Mouse (Mus musculus) stomach, embryonic 15.5 days (tissue): ENCODE data around the gene Wdhd1. TPM values are rescaled to one million over a fixed set of nuclear protein-coding genes. Genes with fewer than 3 reads are reported as not detected.
A peak's percentile ranks its signal among the peaks of the same experiment; 100 is the strongest.

Experiments used
- ATAC-seq: fragments of 200-750 bp; cut with Nextera tagmentation; 2 replicates; pipeline ENCODE4 v1.8.0; 2017; ENCODE audit warnings: low read depth, moderate number of reproducible peaks, moderate TSS enrichment; ENCODE audit not compliant: insufficient read depth, low FRiP score
- H3K27ac ChIP-seq: fragments of 300-500 bp; sonication (generic); 2 replicates; pipeline ENCODE4 v1.5.1; 2015; ENCODE audit warnings: mild to moderate bottlenecking, inconsistent platforms
- H3K27me3 ChIP-seq: fragments of 300-500 bp; sonication (generic); replicated peaks from 2 replicates; pipeline ENCODE4 v1.6.1; 2015; ENCODE audit warnings: inconsistent platforms
- H3K36me3 ChIP-seq: fragments of 300-500 bp; sonication (generic); 2 replicates; pipeline ENCODE4 v1.6.1; 2015; ENCODE audit warnings: inconsistent platforms
- H3K4me1 ChIP-seq: fragments of 300-500 bp; sonication (generic); 2 replicates; pipeline ENCODE4 v1.6.1; 2015; ENCODE audit warnings: inconsistent platforms
- H3K4me2 ChIP-seq: fragments of 300-500 bp; sonication (generic); 2 replicates; pipeline ENCODE4 v1.6.1; 2015; ENCODE audit warnings: mild to moderate bottlenecking, inconsistent platforms
- H3K4me3 ChIP-seq: fragments of 300-500 bp; sonication (generic); replicated peaks from 2 replicates; pipeline ENCODE4 v1.5.1; 2015; ENCODE audit warnings: inconsistent platforms
- H3K9ac ChIP-seq: fragments of 300-500 bp; sonication (generic); 2 replicates; pipeline ENCODE4 v1.6.1; 2015; ENCODE audit warnings: inconsistent platforms
- H3K9me3 ChIP-seq: fragments of 300-500 bp; sonication (generic); 2 replicates; pipeline ENCODE4 v1.6.1; 2016; ENCODE audit warnings: inconsistent platforms
- WGBS: fragments of 180-500 bp; shearing (Covaris S2); methylation state at CpG from one replicate; pipeline ENCODE4 v1.1.7; 2015; 5-methylcytosine and 5-hydroxymethylcytosine counted together
- polyA plus RNA-seq: library from polyadenylated mRNA; unstranded; fragments of >200 nt; fragmentation: Nextera tagmentation; extraction: Ambion mirVana; gene quantifications from 2 replicates; pipeline ENCODE4 v1.2.1, GENCODE M21; 2015

Wdhd1 gene
- polyA plus RNA-seq, 1 experiment from 2014 or later: 27.0 TPM

DNA sequence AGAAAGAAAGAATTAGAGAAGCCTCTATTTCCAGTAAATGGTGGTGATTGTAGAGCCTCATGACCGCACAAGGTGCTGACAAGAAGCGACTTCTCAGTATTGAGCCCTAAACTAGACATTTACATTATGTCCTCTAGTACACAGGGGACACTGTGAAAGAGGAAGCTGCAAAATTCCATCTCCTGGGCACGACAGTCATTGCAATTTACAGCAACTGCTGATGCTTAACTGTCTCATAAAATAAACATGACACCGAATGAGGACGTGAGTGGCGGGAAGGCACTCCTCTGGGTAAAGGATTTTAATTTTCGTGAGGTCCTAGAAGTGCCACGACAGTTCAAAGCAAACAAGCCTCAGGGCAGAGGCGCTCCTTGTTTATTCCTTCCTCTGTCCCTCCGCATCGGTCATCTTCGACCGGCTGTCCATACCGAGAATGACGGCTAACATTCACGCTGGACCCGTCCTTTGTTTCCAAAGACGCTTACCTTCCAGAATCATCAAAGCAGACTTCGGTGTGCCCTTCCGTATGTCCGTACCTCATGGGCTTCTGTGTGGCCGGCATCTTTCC is 537 bp downstream of the Wdhd1 start:
- 2% methylated on average over 22 of the region's 22 CpGs for WGBS
- ATAC-seq: no peak; the same call in 1 of the 2 replicates

DNA sequence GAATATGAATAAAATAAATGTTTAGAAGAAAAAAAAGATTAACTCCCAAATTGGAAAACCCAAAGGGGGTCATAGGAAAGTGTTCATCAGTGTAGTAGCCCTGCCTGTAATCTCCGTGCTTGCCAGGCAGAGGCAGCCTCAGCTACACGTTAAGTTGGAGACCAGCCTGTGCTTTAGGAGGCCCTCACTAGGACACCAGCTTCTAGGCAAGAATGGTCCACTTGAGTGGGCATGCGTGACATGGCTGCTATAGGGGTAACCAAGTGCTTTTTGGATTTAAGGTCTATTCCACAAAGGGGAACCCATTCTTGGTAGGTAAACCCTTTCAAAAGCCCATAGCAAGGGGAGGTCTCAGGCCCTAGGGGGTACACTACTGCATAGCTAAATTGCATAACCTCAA is 1.2 kb downstream of the Wdhd1 start:
- peak overlapping the region; percentile 95 for H3K4me3 ChIP-seq
- no peak overlapping the region for H3K27ac ChIP-seq
- ATAC-seq: no peak
- no peaks in the 10 kb centered on the region for H3K27me3 ChIP-seq
- no peaks in the 10 kb centered on the region for H3K9me3 ChIP-seq
- 26% methylated on average over 3 of the region's 3 CpGs for WGBS
- H3K4me2 ChIP-seq: peak overlapping the region; percentile 76
- H3K36me3 ChIP-seq: 0 out of 2 replicates have a peak, but pooled peaks cover 4% of the 10 kb centered on the region
- no peak overlapping the region for H3K9ac ChIP-seq
- no peaks in the 10 kb centered on the region for H3K4me1 ChIP-seq

More for the DNA sequence above, 537 bp downstream of the Wdhd1 start:
- Histone ChIP-seq H3K36me3 (0 out of 2 replicates have a peak, but pooled peaks cover 2% of the 10 kb centered on the region), H3K9ac (peak overlapping the region; percentile 68), H3K4me1 (no peaks in the 10 kb centered on the region), H3K27ac (peak overlapping the region; percentile 74), H3K4me3 (peak overlapping the region; percentile 95), H3K9me3 (no peaks in the 10 kb centered on the region), H3K4me2 (peak overlapping the region; percentile 76), H3K27me3 (no peaks in the 10 kb centered on the region)

DNA sequence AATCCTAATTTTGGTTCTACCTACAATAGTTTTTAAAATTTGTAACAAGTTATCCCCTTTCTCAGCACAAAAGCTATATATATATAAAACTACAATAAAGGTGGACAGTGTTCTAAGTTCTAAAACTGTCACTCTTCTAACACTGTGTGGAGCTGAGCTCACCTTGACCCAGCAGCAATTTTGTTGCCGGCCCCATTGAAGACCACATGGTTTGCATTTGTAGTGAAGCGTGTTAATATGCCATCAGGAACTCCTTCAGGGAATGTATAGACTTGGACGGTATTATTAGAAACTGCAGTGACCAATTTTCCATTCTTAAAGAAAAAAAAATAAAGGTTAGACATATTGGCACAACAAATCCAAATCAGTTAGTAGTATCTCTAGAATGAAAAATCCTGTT is 2.9 kb downstream of the Wdhd1 start:
- 79% methylated on average over 3 of the region's 3 CpGs for WGBS
- Histone ChIP-seq H3K36me3 (peaks cover 14% of the 10 kb centered on the region), H3K9me3 (no peaks in the 10 kb centered on the region), H3K27ac (no peak overlapping the region), H3K4me2 (no peak overlapping the region), H3K9ac (no peak overlapping the region), H3K4me1 (no peaks in the 10 kb centered on the region), H3K27me3 (no peaks in the 10 kb centered on the region), H3K4me3 (no peak overlapping the region)
- ATAC-seq: no peak

DNA sequence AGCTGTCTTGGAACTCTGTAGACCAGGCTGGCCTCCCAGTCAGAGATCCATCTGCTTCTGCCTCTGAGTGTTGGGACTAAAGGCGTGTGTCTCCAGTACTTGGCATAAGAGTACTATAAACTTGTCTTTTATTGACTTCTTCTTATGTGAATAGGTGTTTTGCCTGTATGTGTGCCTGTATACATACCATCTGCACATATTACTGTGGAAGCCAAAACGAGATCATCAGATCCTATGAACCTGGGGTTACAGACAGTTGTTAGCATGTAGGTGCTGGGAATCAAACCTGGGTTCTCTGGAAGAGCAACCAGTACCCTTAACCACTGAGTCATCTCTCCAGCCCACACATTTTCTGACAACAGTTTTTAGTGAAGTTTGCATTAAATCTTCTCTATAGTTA is 7.0 kb downstream of the Wdhd1 start:
- H3K36me3 ChIP-seq: peaks cover 25% of the 10 kb centered on the region
- WGBS: 99% methylated on average over 2 of the region's 2 CpGs
- no peak overlapping the region for H3K4me3 ChIP-seq
- H3K9me3 ChIP-seq: no peaks in the 10 kb centered on the region
- ATAC-seq: no peak
- no peak overlapping the region for H3K4me2 ChIP-seq
- H3K4me1 ChIP-seq: no peaks in the 10 kb centered on the region
- H3K27ac ChIP-seq: no peak overlapping the region
- no peaks in the 10 kb centered on the region for H3K27me3 ChIP-seq
- H3K9ac ChIP-seq: no peak overlapping the region

DNA sequence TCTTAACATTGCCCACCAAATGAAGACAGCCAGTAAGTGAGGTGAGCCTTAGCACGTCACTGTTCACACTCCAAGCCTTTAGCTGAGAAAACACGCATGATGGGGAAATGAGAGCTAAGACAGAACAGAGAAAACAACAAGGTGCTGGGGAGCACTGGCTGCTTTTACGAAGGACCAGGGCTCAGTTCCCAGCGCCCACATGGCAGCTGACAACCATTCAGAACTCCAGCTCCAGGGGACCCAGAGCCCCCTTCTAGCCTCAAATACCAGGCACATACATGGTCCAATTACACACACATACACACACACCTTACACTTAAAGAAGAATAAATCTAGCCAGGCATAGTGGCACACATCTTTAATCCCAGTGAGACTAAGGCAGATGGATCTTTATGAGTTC is 7.6 kb downstream of the Wdhd1 start:
- no peaks in the 10 kb centered on the region for H3K27me3 ChIP-seq
- H3K9ac ChIP-seq: no peak overlapping the region
- H3K27ac ChIP-seq: no peak overlapping the region
- H3K4me1 ChIP-seq: no peaks in the 10 kb centered on the region
- H3K36me3 ChIP-seq: peaks cover 25% of the 10 kb centered on the region
- 94% methylated on average over 4 of the region's 4 CpGs for WGBS
- H3K9me3 ChIP-seq: no peaks in the 10 kb centered on the region
- no peak overlapping the region for H3K4me2 ChIP-seq
- H3K4me3 ChIP-seq: no peak overlapping the region
- no peak for ATAC-seq

DNA sequence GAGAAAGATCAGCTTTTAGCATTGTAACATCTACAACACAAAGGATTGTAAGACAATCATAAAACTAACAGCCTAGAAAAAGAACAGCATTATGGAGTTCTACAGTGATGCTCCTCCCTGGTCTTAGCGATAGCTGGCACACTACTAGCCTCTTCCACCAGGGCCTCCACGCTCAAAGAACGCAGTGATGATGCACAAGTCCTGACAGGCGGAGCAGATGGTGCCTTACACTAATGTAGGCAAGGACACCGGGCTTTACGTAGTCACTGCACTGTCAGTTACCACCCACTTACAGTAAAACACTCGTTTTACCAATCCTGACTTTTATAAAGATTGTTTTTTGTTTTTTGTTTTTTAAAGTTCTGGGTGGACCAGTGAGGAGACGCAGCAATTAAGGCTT is 10.8 kb downstream of the Wdhd1 start:
- Histone ChIP-seq H3K4me2 (no peak overlapping the region), H3K4me3 (no peak overlapping the region), H3K27me3 (no peaks in the 10 kb centered on the region), H3K4me1 (no peaks in the 10 kb centered on the region), H3K9me3 (no peaks in the 10 kb centered on the region), H3K36me3 (peaks cover 22% of the 10 kb centered on the region), H3K9ac (no peak overlapping the region), H3K27ac (no peak overlapping the region)
- WGBS: 92% methylated on average over 8 of the region's 8 CpGs
- no peak for ATAC-seq

DNA sequence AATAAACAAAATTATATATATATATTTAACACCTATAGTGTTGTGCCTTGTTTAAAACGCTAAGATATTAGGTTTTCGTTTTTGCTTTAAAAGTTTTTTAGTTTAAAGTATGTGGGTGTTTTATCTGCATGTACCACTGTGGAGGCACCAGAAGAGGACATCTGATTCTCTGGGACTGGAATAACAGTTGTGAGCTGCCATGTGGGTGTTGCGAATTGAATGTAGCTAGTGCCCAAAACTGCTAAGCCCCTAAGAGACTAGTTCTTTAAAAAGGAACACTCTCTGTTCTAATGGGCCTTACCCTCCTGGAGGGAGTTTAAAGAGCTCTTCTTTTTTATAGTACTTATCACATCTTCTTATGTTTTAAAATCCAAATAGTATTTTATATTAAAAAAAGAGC is 11.8 kb downstream of the Wdhd1 start:
- H3K9ac ChIP-seq: no peak overlapping the region
- no peak overlapping the region for H3K4me2 ChIP-seq
- H3K9me3 ChIP-seq: no peaks in the 10 kb centered on the region
- ATAC-seq: no peak
- no peaks in the 10 kb centered on the region for H3K27me3 ChIP-seq
- peaks cover 20% of the 10 kb centered on the region for H3K36me3 ChIP-seq
- H3K27ac ChIP-seq: no peak overlapping the region
- WGBS: 89% methylated on average over 3 of the region's 3 CpGs
- no peaks in the 10 kb centered on the region for H3K4me1 ChIP-seq
- H3K4me3 ChIP-seq: no peak overlapping the region

DNA sequence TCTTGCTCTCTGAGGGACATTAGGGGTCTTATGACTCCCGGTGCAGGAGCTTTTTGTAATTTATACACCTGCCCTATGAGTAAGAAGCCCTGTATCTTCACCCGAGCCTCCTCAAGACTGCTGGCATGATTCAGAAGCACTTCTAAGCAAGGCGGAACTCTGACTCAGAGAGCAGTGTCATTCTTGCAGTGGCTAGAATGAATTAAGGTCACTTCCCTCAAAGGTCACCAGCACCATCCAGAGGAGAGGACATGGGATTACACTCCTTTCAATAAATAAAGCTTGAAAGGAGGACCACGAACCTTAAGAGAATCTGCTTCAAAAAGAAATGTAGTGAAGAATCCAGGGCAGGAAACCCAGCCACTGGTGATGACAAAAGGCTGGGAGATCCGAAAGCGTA is 26.8 kb downstream of the Wdhd1 start:
- no peaks in the 10 kb centered on the region for H3K9me3 ChIP-seq
- WGBS: 84% methylated on average over 6 of the region's 6 CpGs
- peaks cover 20% of the 10 kb centered on the region; the same call in 1 of the 2 replicates for H3K36me3 ChIP-seq
- no peak for ATAC-seq
- H3K4me1 ChIP-seq: no peaks in the 10 kb centered on the region
- H3K4me2 ChIP-seq: no peak overlapping the region
- H3K27me3 ChIP-seq: no peaks in the 10 kb centered on the region
- H3K9ac ChIP-seq: no peak overlapping the region
- H3K4me3 ChIP-seq: no peak overlapping the region
- H3K27ac ChIP-seq: no peak overlapping the region

DNA sequence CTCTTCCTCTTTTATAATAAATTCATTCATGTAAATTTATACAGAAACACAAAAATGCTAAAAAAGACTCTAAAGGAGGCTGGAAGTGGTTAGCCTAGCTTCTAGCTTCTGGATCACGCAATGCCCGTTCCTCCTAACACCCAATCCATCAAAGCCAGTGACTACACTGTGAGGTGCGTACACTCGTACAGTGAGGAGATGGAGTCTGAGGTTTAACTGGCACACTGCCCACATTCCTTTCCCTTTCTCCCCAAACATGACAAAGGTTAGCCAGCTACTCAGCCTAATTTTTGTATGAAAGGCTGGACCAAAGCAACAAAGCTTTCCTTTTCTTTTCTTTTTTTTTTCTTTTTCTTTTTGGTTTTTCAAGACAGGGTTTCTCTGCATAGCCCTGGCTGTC is 33.9 kb downstream of the Wdhd1 start:
- no peak overlapping the region for H3K4me3 ChIP-seq
- H3K9ac ChIP-seq: no peak overlapping the region
- WGBS: 33% methylated on average over 4 of the region's 4 CpGs
- no peaks in the 10 kb centered on the region for H3K9me3 ChIP-seq
- no peaks in the 10 kb centered on the region for H3K4me1 ChIP-seq
- H3K27ac ChIP-seq: no peak overlapping the region
- H3K27me3 ChIP-seq: no peaks in the 10 kb centered on the region
- H3K36me3 ChIP-seq: peaks cover 24% of the 10 kb centered on the region
- ATAC-seq: no peak
- no peak overlapping the region for H3K4me2 ChIP-seq

DNA sequence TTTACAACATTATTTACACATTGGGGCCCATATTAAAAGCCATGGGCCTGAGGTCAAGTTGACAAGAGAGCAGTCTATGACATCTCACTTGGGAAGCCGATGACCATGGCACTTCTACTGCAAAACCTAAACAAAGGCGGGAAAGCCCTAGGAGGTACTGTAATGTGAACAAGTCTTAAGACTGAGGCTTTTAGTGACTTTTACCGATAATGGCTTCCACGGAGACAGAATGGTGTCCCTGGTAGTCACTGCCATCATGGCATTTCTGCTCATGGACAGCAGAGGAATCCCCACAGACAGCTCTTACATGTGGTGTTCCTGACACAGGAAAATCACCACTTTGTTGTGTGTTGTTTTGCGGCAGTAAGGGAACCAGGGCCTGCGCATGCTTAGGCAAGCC is 35.6 kb downstream of the Wdhd1 start:
- no peak overlapping the region for H3K27ac ChIP-seq
- no peaks in the 10 kb centered on the region for H3K4me1 ChIP-seq
- peaks cover 12% of the 10 kb centered on the region for H3K36me3 ChIP-seq
- H3K9me3 ChIP-seq: no peaks in the 10 kb centered on the region
- WGBS: 89% methylated on average over 6 of the region's 6 CpGs
- ATAC-seq: no peak
- no peaks in the 10 kb centered on the region for H3K27me3 ChIP-seq
- no peak overlapping the region for H3K4me2 ChIP-seq
- no peak overlapping the region for H3K9ac ChIP-seq
- no peak overlapping the region for H3K4me3 ChIP-seq

DNA sequence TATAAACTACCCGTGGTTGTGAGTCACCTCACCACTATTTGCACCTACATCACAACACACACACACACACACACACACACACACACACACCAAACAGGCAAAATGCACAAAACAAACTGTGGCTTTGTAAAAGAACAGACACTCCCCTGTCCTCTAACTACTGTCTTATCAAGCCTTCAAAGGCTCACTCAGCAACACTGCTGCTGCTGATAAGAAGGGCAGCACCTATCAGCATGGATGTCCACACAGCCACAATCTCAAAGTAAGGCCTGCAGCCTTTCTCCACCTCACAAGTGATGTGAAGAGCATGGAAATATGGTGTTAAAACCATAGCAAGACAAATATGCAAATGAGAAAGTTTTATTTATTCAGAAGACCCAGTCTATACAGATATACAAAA is 36.1 kb downstream of the Wdhd1 start:
- no peaks in the 10 kb centered on the region for H3K4me1 ChIP-seq
- H3K9me3 ChIP-seq: no peaks in the 10 kb centered on the region
- peaks cover 9% of the 10 kb centered on the region for H3K36me3 ChIP-seq
- no peak overlapping the region for H3K4me3 ChIP-seq
- H3K4me2 ChIP-seq: no peak overlapping the region
- peak; percentile 94; the same call in 1 of the 2 replicates for ATAC-seq
- WGBS: 55% methylated on average over 1 of the region's 1 CpGs
- no peaks in the 10 kb centered on the region for H3K27me3 ChIP-seq
- no peak overlapping the region for H3K27ac ChIP-seq
- no peak overlapping the region for H3K9ac ChIP-seq

DNA sequence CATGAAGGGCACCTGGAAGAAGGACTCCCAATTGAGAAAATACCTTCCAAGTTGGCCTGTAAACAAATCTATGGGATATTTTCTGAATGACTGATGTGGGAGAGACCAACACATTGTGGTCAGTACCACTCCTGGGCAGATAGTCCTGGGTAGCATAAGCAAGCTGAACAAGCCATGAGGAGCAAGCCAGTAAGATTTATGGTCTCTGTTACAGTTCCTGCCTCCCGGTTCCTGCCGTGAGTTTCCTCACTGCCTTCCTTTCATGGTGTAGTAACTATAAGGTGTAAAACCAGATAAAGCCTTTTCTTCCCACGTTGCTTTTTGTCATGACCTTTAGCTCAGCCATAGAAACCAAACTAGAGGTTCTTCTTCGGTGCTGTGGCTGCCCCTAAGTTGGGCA is 39.4 kb downstream of the Wdhd1 start:
- Histone ChIP-seq H3K27me3 (no peaks in the 10 kb centered on the region), H3K27ac (no peak overlapping the region), H3K9me3 (no peaks in the 10 kb centered on the region), H3K9ac (no peak overlapping the region), H3K36me3 (no peaks in the 10 kb centered on the region), H3K4me2 (no peak overlapping the region), H3K4me1 (no peaks in the 10 kb centered on the region), H3K4me3 (no peak overlapping the region)
- 87% methylated on average over 4 of the region's 4 CpGs for WGBS
- no peak for ATAC-seq

DNA sequence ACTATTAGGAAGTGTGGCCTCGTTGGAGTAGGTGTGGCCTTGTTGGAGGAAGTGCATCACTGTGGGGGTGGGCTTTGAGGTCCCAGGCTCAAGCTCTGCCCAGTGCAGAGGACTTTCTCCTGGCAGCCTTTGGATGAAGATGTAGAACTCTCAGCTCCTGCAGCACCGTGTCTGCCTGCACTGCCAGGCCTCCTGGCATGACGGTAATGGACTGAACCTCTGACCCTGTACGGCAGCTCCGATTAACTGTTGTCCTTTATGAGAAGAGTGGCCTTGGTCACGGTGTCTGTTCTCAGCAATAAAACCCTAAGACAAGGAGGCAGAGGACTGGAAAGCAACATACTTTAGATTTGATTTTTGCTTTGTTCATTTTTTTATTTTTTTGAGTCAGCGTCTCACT is 40.2 kb downstream of the Wdhd1 start:
- H3K27ac ChIP-seq: no peak overlapping the region
- no peaks in the 10 kb centered on the region for H3K9me3 ChIP-seq
- WGBS: 96% methylated on average over 7 of the region's 7 CpGs
- ATAC-seq: no peak
- H3K9ac ChIP-seq: no peak overlapping the region
- H3K4me2 ChIP-seq: no peak overlapping the region
- no peak overlapping the region for H3K4me3 ChIP-seq
- H3K27me3 ChIP-seq: no peaks in the 10 kb centered on the region
- H3K36me3 ChIP-seq: no peaks in the 10 kb centered on the region
- H3K4me1 ChIP-seq: no peaks in the 10 kb centered on the region
